Mouse (Mus musculus): ENCODE measurements around the gene Dynlt1a.
"Not testable (repeated sequence)": the region's sequence is repeated elsewhere in the genome, so short reads cannot be mapped to it uniquely, and the experiment has no call there.

GRCm38 (mm10) chr17:6257070-6257456 lies 60.2 kb downstream of the Dynlt1a start:
- TF ChIP-seq POLR2A (IDR thresholded peaks at IDR 0.05; ENCODE audit: extremely low read depth, insufficient read depth, low read length); CTCF (IDR thresholded peaks at IDR 0.05; ENCODE audit: low read depth, low read length): not testable (repeated sequence)
